Mouse (Mus musculus) lung, postnatal 0 days (tissue): Measurements from ENCODE around the gene Zdhhc12. TPM values are rescaled to one million over a fixed set of nuclear protein-coding genes. Genes with fewer than 3 reads are reported as not detected.

ENCODE experiments used
- ATAC-seq: fragments of 200-750 bp; cut with Nextera tagmentation; 2 replicates; pipeline ENCODE4 v1.8.0; 2017; ENCODE audit warnings: moderate library complexity
- DNase-seq: peaks from one replicate; pipeline ENCODE4 v3.0.0-alpha.2; 2016; ENCODE audit warnings: low spot score
- H3K27ac ChIP-seq: fragments of 300-500 bp; sonication (generic); 2 replicates; pipeline ENCODE4 v1.5.1; 2014; ENCODE audit warnings: antibody characterized with exemption, mild to moderate bottlenecking, low read length, mixed read lengths
- H3K27me3 ChIP-seq: fragments of 300-500 bp; sonication (generic); replicated peaks from 2 replicates; pipeline ENCODE4 v1.6.1; 2014; ENCODE audit warnings: low read length, mixed read lengths; ENCODE audit not compliant: insufficient read depth
- H3K36me3 ChIP-seq: fragments of 300-500 bp; sonication (generic); 2 replicates; pipeline ENCODE4 v1.6.1; 2014; ENCODE audit warnings: low read length, mixed read lengths; ENCODE audit not compliant: insufficient read depth
- H3K4me1 ChIP-seq: fragments of 300-500 bp; sonication (generic); 2 replicates; pipeline ENCODE4 v1.6.1; 2014; ENCODE audit warnings: antibody characterized with exemption, low read depth, low read length, mixed read lengths; ENCODE audit not compliant: insufficient read depth
- H3K4me2 ChIP-seq: fragments of 300-500 bp; sonication (generic); replicated peaks from 2 replicates; pipeline ENCODE4 v1.6.1; 2014; ENCODE audit warnings: low read depth, mild to moderate bottlenecking, low read length, moderate library complexity, mixed read lengths
- H3K4me3 ChIP-seq: fragments of 300-500 bp; sonication (generic); 2 replicates; pipeline ENCODE4 v1.5.1; 2014; ENCODE audit warnings: low read depth, low read length
- H3K9ac ChIP-seq: fragments of 300-500 bp; sonication (generic); replicated peaks from 2 replicates; pipeline ENCODE4 v1.6.1; 2014; ENCODE audit warnings: low read depth, mild to moderate bottlenecking
- H3K9me3 ChIP-seq: fragments of 300-500 bp; sonication (generic); 2 replicates; pipeline ENCODE4 v1.6.1; 2016; ENCODE audit warnings: low read length, mixed read lengths
- CTCF ChIP-seq: IDR thresholded peaks from 2 replicates; pipeline ENCODE4 v1.5.1; 2016; ENCODE audit warnings: antibody characterized with exemption, mild to moderate bottlenecking
- EP300 ChIP-seq: IDR thresholded peaks from 2 replicates; pipeline ENCODE4 v1.6.1; 2016; ENCODE audit warnings: antibody characterized with exemption, mild to moderate bottlenecking, control low read depth
- WGBS: fragments of 180-500 bp; shearing (Covaris S2); extraction: QIAGEN DNeasy Blood & Tissue Kit; methylation state at CpG from one replicate; pipeline ENCODE4 v1.1.7; 2014; 5-methylcytosine and 5-hydroxymethylcytosine counted together
- polyA plus RNA-seq: library from polyadenylated mRNA; unstranded; fragments of >200 nt; fragmentation: Nextera tagmentation; extraction: Ambion mirVana; gene quantifications from 2 replicates; pipeline ENCODE4 v1.2.1, GENCODE M21; 2015

Zdhhc12 gene
- polyA plus RNA-seq, 1 experiment from 2014 or later: 40.0 TPM

DNA sequence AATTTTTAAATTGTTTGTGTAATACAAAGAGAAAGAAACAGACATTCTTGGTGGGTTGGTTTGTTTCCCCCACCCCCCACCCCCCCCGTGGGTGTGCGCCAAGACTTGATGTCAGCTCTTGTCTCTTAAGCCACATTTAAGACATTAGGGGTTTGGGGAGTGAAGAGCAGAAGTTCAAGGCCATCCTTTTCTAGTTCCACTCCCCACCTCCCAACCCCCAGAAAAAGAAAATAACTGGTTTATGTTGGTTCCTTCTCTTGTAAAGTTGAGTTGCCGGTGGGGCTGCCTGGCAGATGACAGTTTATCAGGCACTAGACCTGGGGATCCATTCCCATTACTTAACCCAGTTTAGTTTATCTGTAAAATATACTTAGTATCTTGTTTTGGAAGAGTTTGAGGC lies 29.1 kb downstream of the Zdhhc12 start:
- Histone ChIP-seq H3K36me3 (no peaks in the 10 kb centered on the region), H3K4me1 (peaks cover 14% of the 10 kb centered on the region), H3K4me3 (no peak overlapping the region), H3K27me3 (no peaks in the 10 kb centered on the region), H3K27ac (peak overlapping the region; percentile 91), H3K9me3 (no peaks in the 10 kb centered on the region), H3K4me2 (no peak overlapping the region), H3K9ac (no peak overlapping the region)
- ATAC-seq (no peak), DNase-seq (no peak)
- TF ChIP-seq EP300 (no peak), CTCF (no peak)
- WGBS: 37% methylated on average over 3 of the region's 3 CpGs

- H3K4me3 ChIP-seq: 0 out of 2 replicates have a peak overlapping the region, but pooled peaks have one; percentile 51
- H3K9ac ChIP-seq: no peak overlapping the region
- ATAC-seq (no peak), DNase-seq (peak; percentile 27)
- no peaks in the 10 kb centered on the region for H3K36me3 ChIP-seq
- peak overlapping the region; percentile 86 for H3K4me2 ChIP-seq
- TF ChIP-seq CTCF: no peak
- no peak for TF ChIP-seq EP300
- H3K9me3 ChIP-seq: no peaks in the 10 kb centered on the region
- 15% methylated on average over 3 of the region's 3 CpGs for WGBS
- no peaks in the 10 kb centered on the region for H3K27me3 ChIP-seq
- H3K27ac ChIP-seq: peak overlapping the region; percentile 91
- H3K4me1 ChIP-seq: peaks cover 14% of the 10 kb centered on the region
Observed at GRCm38 (mm10) chr2:30063791-30064190, 29.7 kb downstream of the Zdhhc12 start.

DNA sequence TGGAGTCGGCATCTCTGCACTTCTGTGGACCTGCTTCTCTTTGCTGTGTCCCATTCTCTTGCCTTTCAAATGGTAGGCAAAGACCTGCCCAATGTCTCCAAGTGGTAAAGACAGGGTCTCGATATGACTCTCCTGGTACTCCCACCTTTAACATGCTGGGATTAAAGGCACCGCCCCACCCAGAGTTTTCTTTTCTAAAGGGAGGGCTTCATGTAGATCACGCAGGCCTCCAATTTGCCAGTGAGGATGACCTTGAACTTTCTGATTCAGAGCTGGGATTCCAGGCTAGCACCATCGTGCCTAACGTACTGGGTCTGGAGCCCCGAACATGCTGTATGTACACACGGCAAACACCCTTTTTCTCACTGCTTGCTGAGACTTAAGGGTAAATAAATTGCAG lies 30.2 kb downstream of the Zdhhc12 start:
- peak overlapping the region; percentile 86 for H3K4me2 ChIP-seq
- peak overlapping the region; percentile 51 for H3K4me3 ChIP-seq
- H3K27ac ChIP-seq: peak overlapping the region; percentile 91
- H3K9ac ChIP-seq: peak overlapping the region; percentile 69
- DNase-seq: peak; percentile 6
- WGBS: 5% methylated on average over 8 of the region's 8 CpGs
- no peaks in the 10 kb centered on the region for H3K36me3 ChIP-seq
- TF ChIP-seq EP300: no peak
- TF ChIP-seq CTCF: no peak
- no peaks in the 10 kb centered on the region for H3K27me3 ChIP-seq
- ATAC-seq: no peak
- H3K4me1 ChIP-seq: peaks cover 14% of the 10 kb centered on the region
- no peaks in the 10 kb centered on the region for H3K9me3 ChIP-seq

DNA sequence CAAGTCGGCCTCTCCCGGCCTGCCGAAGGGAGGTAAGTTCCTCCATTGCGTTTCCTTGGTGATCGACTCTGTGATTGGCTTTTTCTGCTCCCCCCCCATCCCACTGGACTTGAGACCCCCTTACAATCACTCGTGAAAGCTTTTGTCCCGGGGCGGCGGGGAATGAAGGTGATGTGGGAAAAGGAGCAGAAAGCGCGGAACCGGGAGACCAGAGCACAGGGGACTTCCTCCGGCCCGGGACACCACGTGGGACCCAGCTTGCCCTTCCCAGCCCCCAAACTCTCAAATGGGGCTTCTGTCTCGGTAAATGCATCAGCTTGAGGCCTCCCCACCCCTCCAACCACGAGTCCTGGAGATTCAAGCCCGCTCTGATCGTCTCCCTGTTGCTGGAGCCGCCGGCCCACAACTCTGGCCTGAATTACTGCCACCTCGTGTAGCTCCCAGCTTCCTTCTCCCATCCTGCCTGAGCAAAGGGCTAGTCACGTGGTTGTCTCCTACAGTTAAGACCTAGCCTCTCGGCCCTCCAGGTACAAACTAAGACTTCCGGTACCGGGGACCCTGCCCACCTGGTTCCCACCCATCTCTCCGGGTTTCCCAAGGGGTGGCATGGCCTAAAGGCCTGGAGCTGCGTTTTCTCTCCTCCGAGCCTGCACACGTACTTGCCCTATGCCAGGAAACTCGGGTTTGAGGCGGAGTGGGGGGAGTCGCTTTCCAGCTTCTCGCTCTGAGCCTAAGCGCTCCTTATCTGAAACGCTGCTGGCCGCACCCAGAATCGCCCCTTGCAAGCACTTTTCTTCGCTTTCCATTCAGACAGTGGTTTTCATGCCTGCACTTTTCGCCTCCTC lies 31.0 kb downstream of the Zdhhc12 start:
- TF ChIP-seq EP300 (no peak), CTCF (no peak)

DNA sequence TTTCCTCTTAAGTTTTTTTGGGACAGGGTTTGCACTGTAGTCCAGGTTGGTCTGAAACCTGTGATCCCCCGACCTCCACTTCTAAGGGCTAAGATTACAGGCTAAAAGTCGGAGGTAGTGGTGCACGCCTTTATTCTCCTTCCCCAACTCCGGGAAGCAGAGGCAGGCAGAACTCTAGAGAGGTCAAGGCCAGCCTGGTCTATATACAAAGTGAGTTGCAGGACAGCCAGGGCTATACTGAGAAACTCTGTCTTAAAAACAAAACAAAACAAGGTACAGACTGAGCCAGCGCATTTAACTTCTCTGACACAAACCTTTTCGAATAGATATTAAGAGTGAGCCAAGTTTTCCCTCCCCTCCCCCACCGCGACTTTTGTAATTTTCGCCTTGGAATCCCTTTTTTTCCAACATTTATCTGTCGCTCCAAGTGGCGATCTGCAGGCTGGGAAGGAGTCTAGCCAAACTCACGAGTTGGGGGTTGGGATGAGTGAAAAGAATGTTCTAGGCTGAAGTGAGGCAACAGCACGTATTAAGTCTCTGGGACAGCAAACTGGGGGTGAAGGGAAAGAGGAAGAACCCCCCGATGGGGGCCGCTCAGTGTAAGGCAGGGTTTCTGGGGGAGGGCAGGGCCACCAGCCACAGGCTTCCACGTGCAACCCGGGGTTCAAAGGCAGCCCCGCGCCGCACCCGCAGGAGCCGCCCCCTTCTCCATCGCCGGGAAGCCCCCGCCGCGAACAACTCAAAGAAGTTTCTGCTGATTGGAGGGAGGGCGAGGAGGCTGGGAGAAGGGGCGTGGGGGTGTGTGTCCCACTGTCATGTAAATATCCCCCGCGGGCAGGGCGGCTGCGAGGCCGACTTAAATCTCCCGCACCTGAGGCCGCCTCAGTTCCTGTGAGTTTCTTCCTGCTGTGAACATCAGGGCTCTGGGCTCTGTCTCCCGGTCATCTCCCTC lies 32.0 kb downstream of the Zdhhc12 start:
- Histone ChIP-seq H3K4me3 (peak overlapping the region; percentile 51), H3K4me2 (peak overlapping the region; percentile 86), H3K27me3 (no peaks in the 10 kb centered on the region), H3K9ac (peak overlapping the region; percentile 69), H3K36me3 (no peaks in the 10 kb centered on the region), H3K4me1 (peaks cover 14% of the 10 kb centered on the region), H3K27ac (peak overlapping the region; percentile 91), H3K9me3 (no peaks in the 10 kb centered on the region)
- DNase-seq: peak; percentile 87
- no peak for ATAC-seq
- no peak for TF ChIP-seq CTCF
- no peak for TF ChIP-seq EP300
- WGBS: 9% methylated on average over 32 of the region's 37 CpGs

More for the DNA sequence above, 31.0 kb downstream of the Zdhhc12 start:
- ATAC-seq (peak; percentile 22), DNase-seq (peak; percentile 85)
- Histone ChIP-seq H3K9ac (peak overlapping the region; percentile 69), H3K4me3 (peak overlapping the region; percentile 51), H3K4me1 (peaks cover 14% of the 10 kb centered on the region), H3K9me3 (no peaks in the 10 kb centered on the region), H3K27ac (peak overlapping the region; percentile 91), H3K36me3 (no peaks in the 10 kb centered on the region), H3K27me3 (no peaks in the 10 kb centered on the region), H3K4me2 (peak overlapping the region; percentile 86)
- under 1% methylated on average over 40 of the region's 40 CpGs for WGBS

GRCm38 (mm10) chr2:30058418-30058817 lies 35.0 kb downstream of the Zdhhc12 start:
- Histone ChIP-seq H3K4me1 (peaks cover 9% of the 10 kb centered on the region), H3K27me3 (no peaks in the 10 kb centered on the region)

More at GRCm38 (mm10) chr2:30058418-30058817, 35.0 kb downstream of the Zdhhc12 start:
- ATAC-seq: no peak
- Histone ChIP-seq H3K27ac (no peak overlapping the region), H3K4me2 (no peak overlapping the region), H3K36me3 (no peaks in the 10 kb centered on the region), H3K9me3 (no peaks in the 10 kb centered on the region), H3K9ac (no peak overlapping the region), H3K4me3 (no peak overlapping the region)
- no peak for DNase-seq
- WGBS: 58% methylated on average over 5 of the region's 5 CpGs
- TF ChIP-seq CTCF: no peak
- TF ChIP-seq EP300: no peak
